Mouse (Mus musculus): Measurements from ENCODE around the gene Gga3.
A peak's percentile ranks its signal among the peaks of the same experiment; 100 is the strongest.
"Not testable (repeated sequence)": the region's sequence is repeated elsewhere in the genome, so short reads cannot be mapped to it uniquely, and the experiment has no call there.

Gene Gga3

GRCm38 (mm10) chr11:115603476-115604303 lies at the start of gene Gga3, which contains the start of gene Mrps7:
Gene Gga3 (minus strand): TSS chr11:115604051.
Gene Mrps7 (plus strand): TSS chr11:115603925.
- peak; percentile 93 for DNase-seq (ENCODE audit: low spot score)

GRCm38 (mm10) chr11:115653194-115653593 lies 49.3 kb upstream of the Gga3 start:
- no peak for DNase-seq (ENCODE audit: low spot score)

- no peak for DNase-seq (ENCODE audit: low spot score)
Measured at GRCm38 (mm10) chr11:115651680-115652079, 47.8 kb upstream of the Gga3 start.

- DNase-seq (ENCODE audit: low spot score) = no peak
Measured at GRCm38 (mm10) chr11:115649706-115650105, 45.9 kb upstream of the Gga3 start.

GRCm38 (mm10) chr11:115647459-115647858 lies 43.6 kb upstream of the Gga3 start:
- DNase-seq (ENCODE audit: low spot score) = peak; percentile 78

GRCm38 (mm10) chr11:115646439-115646838 lies 42.6 kb upstream of the Gga3 start:
- DNase-seq (ENCODE audit: low spot score) = no peak

GRCm38 (mm10) chr11:115645498-115645897 lies 41.6 kb upstream of the Gga3 start:
- DNase-seq (ENCODE audit: low spot score) = not testable (repeated sequence)

- no peak for DNase-seq (ENCODE audit: low spot score)
Measured at GRCm38 (mm10) chr11:115644308-115644707, 40.5 kb upstream of the Gga3 start.

GRCm38 (mm10) chr11:115643265-115643664 lies 39.4 kb upstream of the Gga3 start:
- no peak for DNase-seq (ENCODE audit: low spot score)

GRCm38 (mm10) chr11:115642705-115643104 lies 38.9 kb upstream of the Gga3 start:
- no peak for DNase-seq (ENCODE audit: low spot score)

- no peak for DNase-seq (ENCODE audit: low spot score)
Measured at GRCm38 (mm10) chr11:115641664-115642036, 37.8 kb upstream of the Gga3 start.

GRCm38 (mm10) chr11:115640978-115641663 lies 37.3 kb upstream of the Gga3 start:
- DNase-seq (ENCODE audit: low spot score) = peak; percentile 52

- DNase-seq (ENCODE audit: low spot score) = no peak
Measured at GRCm38 (mm10) chr11:115640311-115640828, 36.5 kb upstream of the Gga3 start.

- DNase-seq (ENCODE audit: low spot score) = no peak
Measured at GRCm38 (mm10) chr11:115639540-115639939, 35.7 kb upstream of the Gga3 start.

- DNase-seq (ENCODE audit: low spot score) = no peak
Measured at GRCm38 (mm10) chr11:115638498-115639409, 34.9 kb upstream of the Gga3 start.

GRCm38 (mm10) chr11:115636960-115637359 lies 33.1 kb upstream of the Gga3 start:
- no peak for DNase-seq (ENCODE audit: low spot score)

- no peak for DNase-seq (ENCODE audit: low spot score)
Measured at GRCm38 (mm10) chr11:115635484-115635883, 31.6 kb upstream of the Gga3 start.

GRCm38 (mm10) chr11:115635041-115635440 lies 31.2 kb upstream of the Gga3 start:
- DNase-seq (ENCODE audit: low spot score) = no peak

GRCm38 (mm10) chr11:115634109-115634508 lies 30.3 kb upstream of the Gga3 start:
- no peak for DNase-seq (ENCODE audit: low spot score)

GRCm38 (mm10) chr11:115632862-115633261 lies 29.0 kb upstream of the Gga3 start:
- no peak for DNase-seq (ENCODE audit: low spot score)

GRCm38 (mm10) chr11:115632247-115632646 lies 28.4 kb upstream of the Gga3 start:
- DNase-seq (ENCODE audit: low spot score) = no peak

- peak; percentile 62 for DNase-seq (ENCODE audit: low spot score)
Measured at GRCm38 (mm10) chr11:115631505-115631890, 27.6 kb upstream of the Gga3 start.

All from lung, postnatal 25 days (tissue).